Mouse (Mus musculus): ENCODE measurements around the gene Gm20388. TPM values are rescaled to one million over a fixed set of nuclear protein-coding genes. Genes with fewer than 3 reads are reported as not detected.

The Gm20388 gene
- polyA plus RNA-seq, 1 experiment from 2014 or later: 4.4 TPM

DNA sequence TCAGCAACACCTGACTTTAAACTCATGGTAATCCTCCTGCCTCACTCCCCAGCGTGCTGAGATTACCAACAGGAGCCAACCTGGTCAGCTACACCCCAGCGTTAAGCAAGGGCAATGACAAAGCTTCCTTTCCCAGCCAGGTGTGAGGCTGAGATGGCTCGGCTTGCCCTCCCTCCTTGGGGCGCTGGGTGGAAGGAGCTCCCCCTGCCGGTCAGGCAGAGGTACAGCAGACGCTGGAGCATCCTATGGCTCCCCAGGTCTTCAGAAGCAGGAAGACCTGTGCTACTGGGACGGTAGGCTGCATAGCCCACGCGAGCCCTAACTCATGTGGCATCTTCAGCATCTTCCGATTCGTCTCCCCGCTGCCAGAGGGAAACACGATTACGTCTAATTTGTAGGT lies 917.6 kb downstream of the Gm20388 start:
- Histone ChIP-seq H3K27me3 (peaks cover 4% of the 10 kb centered on the region; the same call in 1 of the 2 replicates), H3K9me3 (no peaks in the 10 kb centered on the region), H3K4me3 (replicated peaks) (no peak overlapping the region), H3K9ac (replicated peaks) (no peak overlapping the region), H3K4me2 (replicated peaks) (no peak overlapping the region), H3K36me3 (no peaks in the 10 kb centered on the region), H3K27ac (no peak overlapping the region), H3K4me1 (replicated peaks) (no peaks in the 10 kb centered on the region)
- 13% methylated on average over 14 of the region's 14 CpGs for WGBS
- ATAC-seq: no peak

- no peak overlapping the region for H3K4me2 ChIP-seq (replicated peaks)
- peaks cover 8% of the 10 kb centered on the region for H3K27me3 ChIP-seq
- H3K9me3 ChIP-seq: no peaks in the 10 kb centered on the region
- no peak overlapping the region for H3K4me3 ChIP-seq (replicated peaks)
- H3K27ac ChIP-seq: no peak overlapping the region
- H3K36me3 ChIP-seq: no peaks in the 10 kb centered on the region
- no peak for ATAC-seq
- no peaks in the 10 kb centered on the region for H3K4me1 ChIP-seq (replicated peaks)
- WGBS: 88% methylated on average over 12 of the region's 12 CpGs
- no peak overlapping the region for H3K9ac ChIP-seq (replicated peaks)
Measured at GRCm38 (mm10) chr8:120830661-120831060, 920.0 kb downstream of the Gm20388 start.

DNA sequence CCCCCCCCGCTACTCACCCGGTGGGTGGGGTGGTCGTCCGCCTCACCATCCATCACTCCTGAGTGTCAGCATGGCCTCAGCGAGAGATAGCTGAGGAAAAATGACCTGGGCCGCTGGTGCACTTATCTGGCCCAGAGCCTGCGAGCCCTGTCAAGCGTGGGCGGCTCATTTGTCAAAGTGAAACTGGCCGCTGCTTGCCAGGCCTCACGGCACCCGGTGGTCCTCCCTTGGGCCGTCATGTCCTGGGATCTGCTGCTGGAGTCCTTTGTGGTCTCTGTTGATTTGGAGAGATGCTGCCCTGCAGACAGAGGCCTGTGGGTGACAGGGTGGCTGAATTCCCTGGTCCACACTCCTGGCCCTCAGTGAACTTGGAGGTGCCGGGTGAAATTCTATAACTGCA lies 921.4 kb downstream of the Gm20388 start:
- H3K9me3 ChIP-seq: no peaks in the 10 kb centered on the region
- ATAC-seq: no peak
- no peak overlapping the region for H3K4me3 ChIP-seq (replicated peaks)
- 45% methylated on average over 10 of the region's 14 CpGs for WGBS
- H3K27ac ChIP-seq: no peak overlapping the region
- H3K4me1 ChIP-seq (replicated peaks): no peaks in the 10 kb centered on the region
- H3K36me3 ChIP-seq: no peaks in the 10 kb centered on the region
- no peak overlapping the region for H3K9ac ChIP-seq (replicated peaks)
- H3K27me3 ChIP-seq: peaks cover 8% of the 10 kb centered on the region
- no peak overlapping the region for H3K4me2 ChIP-seq (replicated peaks)

GRCm38 (mm10) chr8:120833196-120833595 lies 922.6 kb downstream of the Gm20388 start:
- Histone ChIP-seq H3K4me1 (replicated peaks) (no peaks in the 10 kb centered on the region), H3K9ac (replicated peaks) (no peak overlapping the region), H3K4me3 (replicated peaks) (no peak overlapping the region), H3K36me3 (no peaks in the 10 kb centered on the region), H3K9me3 (no peaks in the 10 kb centered on the region), H3K4me2 (replicated peaks) (no peak overlapping the region), H3K27ac (no peak overlapping the region), H3K27me3 (peaks cover 8% of the 10 kb centered on the region)
- ATAC-seq: no peak
- 26% methylated on average over 4 of the region's 4 CpGs for WGBS

- H3K27ac ChIP-seq: no peak overlapping the region
- H3K4me2 ChIP-seq (replicated peaks): no peak overlapping the region
- 83% methylated on average over 14 of the region's 14 CpGs for WGBS
- no peak overlapping the region for H3K9ac ChIP-seq (replicated peaks)
- no peaks in the 10 kb centered on the region for H3K9me3 ChIP-seq
- H3K27me3 ChIP-seq: no peaks in the 10 kb centered on the region
- H3K4me1 ChIP-seq (replicated peaks): no peaks in the 10 kb centered on the region
- H3K36me3 ChIP-seq: no peaks in the 10 kb centered on the region
- ATAC-seq: no peak
- no peak overlapping the region for H3K4me3 ChIP-seq (replicated peaks)
Measured at GRCm38 (mm10) chr8:120839031-120839430, 928.4 kb downstream of the Gm20388 start.

DNA sequence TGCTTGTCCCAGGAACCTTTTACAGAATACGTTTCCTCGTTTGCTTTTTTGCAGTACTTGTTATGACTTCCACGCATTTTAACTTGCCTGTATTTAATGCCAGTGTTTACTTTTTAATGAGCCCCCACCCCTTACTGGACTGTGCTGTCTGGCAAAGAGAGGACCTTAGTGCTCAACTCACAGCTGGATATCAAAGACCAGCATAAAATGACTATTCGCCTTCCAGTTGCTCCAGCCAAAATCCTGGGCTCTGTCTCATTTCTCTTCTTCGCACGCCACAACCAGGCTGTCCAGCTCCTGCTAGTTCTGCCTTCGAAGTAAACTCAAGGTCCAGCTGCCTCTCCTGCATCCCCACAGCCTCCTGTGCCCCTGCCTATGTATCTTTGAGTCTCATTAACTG lies 932.4 kb downstream of the Gm20388 start:
- Histone ChIP-seq H3K4me3 (replicated peaks) (no peak overlapping the region), H3K36me3 (no peaks in the 10 kb centered on the region), H3K9ac (replicated peaks) (no peak overlapping the region), H3K4me1 (replicated peaks) (peaks cover 9% of the 10 kb centered on the region), H3K9me3 (no peaks in the 10 kb centered on the region), H3K27me3 (0 out of 2 replicates have a peak, but pooled peaks cover 10% of the 10 kb centered on the region), H3K27ac (no peak overlapping the region), H3K4me2 (replicated peaks) (no peak overlapping the region)
- ATAC-seq: no peak
- WGBS: 84% methylated on average over 7 of the region's 7 CpGs

DNA sequence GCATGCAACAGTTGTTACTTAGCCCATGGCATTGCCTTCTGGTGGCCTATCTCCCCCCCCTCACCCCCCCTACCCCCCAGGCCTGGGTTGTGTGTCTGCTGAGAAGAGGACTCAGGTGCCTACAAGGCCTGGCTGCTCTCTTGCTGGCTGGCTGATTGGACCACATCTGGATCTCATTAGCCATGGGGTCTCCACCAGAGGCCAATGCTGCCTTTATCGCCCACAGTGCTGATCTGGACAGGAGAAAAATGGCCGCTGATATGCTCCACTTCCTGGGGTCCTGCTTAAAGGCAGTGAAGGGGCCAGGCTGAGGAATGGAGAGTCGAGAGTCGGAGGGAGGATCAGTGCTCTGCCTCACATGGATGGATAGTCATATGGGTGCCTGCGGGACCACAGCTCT lies 935.4 kb downstream of the Gm20388 start:
- no peak overlapping the region for H3K9ac ChIP-seq (replicated peaks)
- no peaks in the 10 kb centered on the region for H3K36me3 ChIP-seq
- 83% methylated on average over 5 of the region's 5 CpGs for WGBS
- H3K27me3 ChIP-seq: 0 out of 2 replicates have a peak, but pooled peaks cover 12% of the 10 kb centered on the region
- H3K27ac ChIP-seq: no peak overlapping the region
- peaks cover 9% of the 10 kb centered on the region for H3K4me1 ChIP-seq (replicated peaks)
- no peak overlapping the region for H3K4me3 ChIP-seq (replicated peaks)
- no peaks in the 10 kb centered on the region for H3K9me3 ChIP-seq
- H3K4me2 ChIP-seq (replicated peaks): no peak overlapping the region
- no peak for ATAC-seq

DNA sequence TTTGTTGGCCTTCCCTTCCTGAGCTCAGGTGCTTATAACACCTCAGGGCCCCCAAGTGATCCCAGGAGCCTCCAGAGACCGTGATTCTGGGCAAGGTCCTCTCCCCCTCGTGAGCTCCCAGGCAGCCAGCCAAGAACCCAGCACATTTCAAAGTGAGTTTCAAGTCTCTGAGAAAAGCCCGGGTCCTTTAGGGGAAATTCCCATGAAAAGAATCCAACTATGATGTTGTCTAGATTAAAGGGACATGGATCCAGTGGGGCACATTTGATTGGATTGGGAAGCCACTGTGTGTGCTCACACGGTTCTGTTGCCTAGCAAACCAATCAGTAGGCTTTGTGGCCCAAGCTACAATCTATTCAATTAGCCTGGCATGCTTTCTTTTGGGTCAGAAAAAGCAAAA lies 936.6 kb downstream of the Gm20388 start:
- WGBS: 20% methylated on average over 4 of the region's 4 CpGs
- Histone ChIP-seq H3K9ac (replicated peaks) (no peak overlapping the region), H3K9me3 (no peaks in the 10 kb centered on the region), H3K36me3 (no peaks in the 10 kb centered on the region), H3K4me3 (replicated peaks) (no peak overlapping the region), H3K27ac (no peak overlapping the region), H3K4me1 (replicated peaks) (peaks cover 9% of the 10 kb centered on the region), H3K4me2 (replicated peaks) (no peak overlapping the region), H3K27me3 (0 out of 2 replicates have a peak, but pooled peaks cover 12% of the 10 kb centered on the region)
- ATAC-seq: no peak

DNA sequence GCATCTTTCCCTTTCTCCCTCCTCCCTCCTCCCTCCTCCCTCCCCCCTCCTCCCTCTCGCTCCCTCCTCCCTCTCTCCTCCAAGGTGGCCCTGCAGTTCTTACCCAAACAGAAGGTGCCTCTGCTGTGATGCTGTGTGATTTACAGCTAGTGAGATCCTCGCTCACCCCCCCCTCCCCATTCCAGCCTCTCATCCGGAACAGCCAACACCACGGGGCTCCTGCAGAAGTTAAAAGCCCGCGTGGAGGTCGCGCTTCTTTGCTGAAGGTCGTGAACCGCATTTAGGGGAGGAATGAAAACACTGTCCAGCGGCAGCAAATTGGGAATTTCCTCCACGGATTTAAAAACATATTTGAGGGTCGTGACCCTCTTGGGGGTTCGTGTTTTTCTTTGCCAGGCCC lies 937.1 kb downstream of the Gm20388 start:
- H3K9ac ChIP-seq (replicated peaks): no peak overlapping the region
- no peak for ATAC-seq
- peaks cover 9% of the 10 kb centered on the region for H3K4me1 ChIP-seq (replicated peaks)
- WGBS: 14% methylated on average over 14 of the region's 14 CpGs
- 0 out of 2 replicates have a peak, but pooled peaks cover 12% of the 10 kb centered on the region for H3K27me3 ChIP-seq
- H3K36me3 ChIP-seq: no peaks in the 10 kb centered on the region
- no peak overlapping the region for H3K27ac ChIP-seq
- no peaks in the 10 kb centered on the region for H3K9me3 ChIP-seq
- no peak overlapping the region for H3K4me2 ChIP-seq (replicated peaks)
- H3K4me3 ChIP-seq (replicated peaks): no peak overlapping the region

GRCm38 (mm10) chr8:120848434-120848833 lies 937.8 kb downstream of the Gm20388 start:
- no peaks in the 10 kb centered on the region for H3K36me3 ChIP-seq
- H3K9me3 ChIP-seq: no peaks in the 10 kb centered on the region
- H3K4me1 ChIP-seq (replicated peaks): peaks cover 9% of the 10 kb centered on the region
- no peak overlapping the region for H3K4me3 ChIP-seq (replicated peaks)
- 0 out of 2 replicates have a peak, but pooled peaks cover 12% of the 10 kb centered on the region for H3K27me3 ChIP-seq
- no peak overlapping the region for H3K27ac ChIP-seq
- H3K9ac ChIP-seq (replicated peaks): no peak overlapping the region
- ATAC-seq: no peak
- H3K4me2 ChIP-seq (replicated peaks): no peak overlapping the region
- 85% methylated on average over 4 of the region's 4 CpGs for WGBS

DNA sequence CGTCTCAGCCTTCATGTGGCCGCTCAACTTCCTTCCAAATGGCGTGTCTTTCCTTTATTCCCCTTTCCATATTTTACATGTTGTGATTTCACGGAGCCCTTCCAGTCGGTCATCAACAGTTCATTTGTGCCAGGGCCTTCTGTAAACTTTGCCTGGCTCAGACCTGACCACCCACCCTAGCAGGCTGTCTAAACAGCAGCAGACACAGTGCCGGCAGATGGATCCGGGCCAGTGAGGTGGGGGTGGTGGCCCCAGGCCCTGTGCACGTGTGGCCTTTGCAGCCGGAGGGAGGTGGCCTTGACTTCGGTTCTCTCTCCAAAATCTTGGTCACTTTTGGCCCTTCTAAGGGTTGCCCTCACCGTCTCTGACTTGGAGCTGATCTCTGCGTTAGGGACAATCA lies 940.8 kb downstream of the Gm20388 start:
- ATAC-seq: no peak
- H3K9me3 ChIP-seq: no peaks in the 10 kb centered on the region
- H3K36me3 ChIP-seq: no peaks in the 10 kb centered on the region
- peaks cover 9% of the 10 kb centered on the region for H3K4me1 ChIP-seq (replicated peaks)
- H3K27ac ChIP-seq: no peak overlapping the region
- no peak overlapping the region for H3K4me2 ChIP-seq (replicated peaks)
- WGBS: 94% methylated on average over 12 of the region's 12 CpGs
- H3K4me3 ChIP-seq (replicated peaks): no peak overlapping the region
- peaks cover 2% of the 10 kb centered on the region; the same call in 1 of the 2 replicates for H3K27me3 ChIP-seq
- H3K9ac ChIP-seq (replicated peaks): no peak overlapping the region

GRCm38 (mm10) chr8:120859881-120860280 lies 949.2 kb downstream of the Gm20388 start:
- Histone ChIP-seq H3K9ac (replicated peaks) (no peak overlapping the region), H3K36me3 (no peaks in the 10 kb centered on the region), H3K27ac (no peak overlapping the region), H3K4me1 (replicated peaks) (no peaks in the 10 kb centered on the region), H3K4me3 (replicated peaks) (no peak overlapping the region), H3K9me3 (no peaks in the 10 kb centered on the region), H3K4me2 (replicated peaks) (no peak overlapping the region), H3K27me3 (peaks cover 4% of the 10 kb centered on the region; the same call in 1 of the 2 replicates)
- 87% methylated on average over 14 of the region's 14 CpGs for WGBS
- ATAC-seq: no peak

DNA sequence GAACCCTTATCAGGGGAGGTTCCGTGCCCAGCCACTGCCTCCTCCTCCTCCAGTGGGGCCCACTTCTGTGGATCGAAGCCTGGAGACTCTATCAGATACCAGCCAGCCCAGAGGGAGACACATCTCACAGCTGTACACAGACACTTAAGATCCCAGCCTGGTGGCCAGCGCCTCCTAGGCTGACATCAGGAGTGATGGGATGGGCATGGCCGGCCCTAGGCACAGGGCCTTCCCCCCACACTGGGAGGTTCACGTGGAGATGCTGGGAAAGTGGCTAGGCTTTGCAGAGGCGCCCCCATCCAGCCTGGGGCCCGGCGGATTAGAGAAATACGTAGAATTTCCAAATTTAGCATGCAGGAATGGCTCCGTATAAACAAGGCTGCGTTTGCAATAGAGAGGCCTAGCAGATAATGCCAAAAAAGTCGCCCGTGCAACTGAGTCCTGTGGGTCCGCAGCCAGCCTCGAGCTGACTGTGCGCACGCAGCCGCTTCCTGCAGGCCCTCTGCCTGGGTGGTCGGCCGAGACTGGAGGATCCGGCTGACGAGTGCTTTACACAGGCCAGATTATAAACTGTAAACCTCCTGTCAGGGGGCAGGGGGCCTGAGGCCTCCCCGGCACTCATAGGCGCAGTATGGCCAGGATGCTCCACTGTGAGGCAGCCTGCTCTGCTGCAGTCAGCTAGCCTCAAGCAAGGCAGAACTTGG lies 949.9 kb downstream of the Gm20388 start:
- no peak overlapping the region for H3K9ac ChIP-seq (replicated peaks)
- H3K27ac ChIP-seq: no peak overlapping the region
- 0 out of 2 replicates have a peak, but pooled peaks cover 4% of the 10 kb centered on the region for H3K27me3 ChIP-seq
- H3K4me3 ChIP-seq (replicated peaks): no peak overlapping the region
- 57% methylated on average over 24 of the region's 24 CpGs for WGBS
- H3K4me1 ChIP-seq (replicated peaks): no peaks in the 10 kb centered on the region
- no peaks in the 10 kb centered on the region for H3K9me3 ChIP-seq
- no peaks in the 10 kb centered on the region for H3K36me3 ChIP-seq
- no peak overlapping the region for H3K4me2 ChIP-seq (replicated peaks)
- no peak for ATAC-seq

All from midbrain, embryonic 13.5 days (tissue).